Mouse (Mus musculus) testis, adult 2 months (tissue): Measurements from ENCODE around the gene Mrfap1.
"Not testable (repeated sequence)": the region's sequence is repeated elsewhere in the genome, so short reads cannot be mapped to it uniquely, and the experiment has no call there.

ENCODE experiments used
- CTCF ChIP-seq: fragments of 200-500 bp; IDR thresholded peaks from 2 replicates; pipeline ENCODE4 v1.5.1; 2012; ENCODE audit warnings: low read depth, mild to moderate bottlenecking, inconsistent platforms, low read length, moderate library complexity; ENCODE audit not compliant: control insufficient read depth, insufficient read depth, insufficient replicate concordance
- POLR2A ChIP-seq: fragments of 200-500 bp; IDR thresholded peaks from 2 replicates; pipeline ENCODE4 v1.6.1; 2012; ENCODE audit warnings: low read depth, mild to moderate bottlenecking, inconsistent platforms, low read length, moderate library complexity; ENCODE audit not compliant: control insufficient read depth

- not testable (repeated sequence) for TF ChIP-seq CTCF, POLR2A
Measured at GRCm38 (mm10) chr5:36795647-36796295, 801 bp downstream of the Mrfap1 start.
